Mouse (Mus musculus) G1E (cell line): ENCODE data around the gene Zfp384.

ENCODE experiments used
- CTCF ChIP-seq: IDR thresholded peaks from 2 replicates; pipeline ENCODE4 v1.5.1; 2012; ENCODE audit warnings: low read depth, low read length, inconsistent platforms, mixed read lengths
- GATA1 ChIP-seq: IDR thresholded peaks from 2 replicates; pipeline ENCODE4 v1.6.1; 2012; ENCODE audit warnings: borderline replicate concordance, low read length, inconsistent platforms, mixed read lengths
- GATA2 ChIP-seq: IDR thresholded peaks from 2 replicates; pipeline ENCODE4 v1.6.1; 2012; ENCODE audit warnings: low read depth, low read length, inconsistent platforms, borderline replicate concordance
- POLR2AphosphoS5 ChIP-seq: IDR thresholded peaks from 2 replicates; pipeline ENCODE4 v1.6.1; 2012; ENCODE audit warnings: low read depth, low read length, inconsistent platforms; ENCODE audit not compliant: insufficient replicate concordance
- TAL1 ChIP-seq: conservative IDR thresholded peaks from 2 replicates; pipeline ENCODE4 v1.6.1; 2012; ENCODE audit warnings: low read depth, low read length, inconsistent platforms, mixed read lengths

DNA sequence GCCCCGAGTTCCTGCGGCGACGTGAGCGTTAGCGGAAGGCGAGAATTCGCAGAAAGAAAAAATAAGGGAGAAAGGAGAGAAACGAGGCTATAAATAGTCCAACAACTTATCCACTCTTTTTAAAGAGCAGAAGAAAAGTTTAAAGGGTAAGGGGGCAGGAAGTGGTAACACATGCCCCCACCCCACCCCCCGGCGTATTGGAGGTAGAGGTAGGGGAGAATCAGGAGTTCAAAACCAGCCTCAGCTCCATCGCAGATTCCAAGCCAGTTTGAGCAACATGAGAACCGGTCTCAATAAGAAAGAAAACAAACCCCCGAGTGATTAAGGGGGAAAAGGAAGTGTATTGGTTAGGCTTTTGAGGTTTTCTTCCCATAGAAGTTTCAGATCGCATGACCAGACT lies 43.2 kb upstream of the Zfp384 start:
- no peak for TF ChIP-seq CTCF
- TF ChIP-seq GATA1, result no peak
- TF ChIP-seq TAL1, result no peak
- TF ChIP-seq POLR2AphosphoS5, result no peak
- TF ChIP-seq GATA2, result no peak
